Mouse (Mus musculus): ENCODE measurements around the gene Gm29797. TPM values are rescaled to one million over a fixed set of nuclear protein-coding genes. Genes with fewer than 3 reads are reported as not detected.

Gene Gm29797
- polyA plus RNA-seq (2011; ENCODE audit: insufficient read length, low read depth, missing spikeins), result not detected in 2 replicates

DNA sequence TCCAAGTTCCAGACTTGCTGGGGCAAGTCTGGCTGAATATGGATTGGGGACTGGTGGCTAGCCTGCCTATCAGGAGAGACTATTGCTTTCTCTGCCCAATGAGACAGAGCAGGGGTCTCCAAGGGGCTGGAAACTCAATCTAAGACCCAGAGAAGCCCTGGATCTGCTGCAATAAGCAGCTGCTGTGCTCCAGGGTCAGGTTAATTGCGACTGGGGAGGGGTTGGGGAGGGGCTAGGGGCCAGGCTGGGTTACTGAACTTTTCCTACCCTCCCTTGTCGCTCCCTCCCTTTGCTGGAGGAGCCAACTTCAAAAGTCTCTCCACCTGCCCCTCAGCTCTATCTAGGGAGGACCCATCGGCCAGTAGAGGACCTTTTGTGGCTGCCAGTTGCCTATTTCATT is at the start of gene Gm29797:
Gm29797 (plus strand) TSS at position 301 of the 400 bp plus-strand sequence.
- no peak for TF ChIP-seq CTCF (IDR thresholded peaks at IDR 0.05; ENCODE audit: borderline replicate concordance, insufficient read depth, low read length)
- no peak for TF ChIP-seq POLR2A (IDR thresholded peaks at IDR 0.05; ENCODE audit: low read depth, low read length)
- H3K27ac ChIP-seq (ENCODE audit: insufficient read depth, low read length), result no peak within 1 kb of the TSS
- no peak within 1 kb of the TSS for H3K4me3 ChIP-seq (ENCODE audit: insufficient read depth, low read length)
- no peaks in the 10 kb centered on the region for H3K4me1 ChIP-seq (ENCODE audit: control insufficient read depth, insufficient read depth, low read length)

DNA sequence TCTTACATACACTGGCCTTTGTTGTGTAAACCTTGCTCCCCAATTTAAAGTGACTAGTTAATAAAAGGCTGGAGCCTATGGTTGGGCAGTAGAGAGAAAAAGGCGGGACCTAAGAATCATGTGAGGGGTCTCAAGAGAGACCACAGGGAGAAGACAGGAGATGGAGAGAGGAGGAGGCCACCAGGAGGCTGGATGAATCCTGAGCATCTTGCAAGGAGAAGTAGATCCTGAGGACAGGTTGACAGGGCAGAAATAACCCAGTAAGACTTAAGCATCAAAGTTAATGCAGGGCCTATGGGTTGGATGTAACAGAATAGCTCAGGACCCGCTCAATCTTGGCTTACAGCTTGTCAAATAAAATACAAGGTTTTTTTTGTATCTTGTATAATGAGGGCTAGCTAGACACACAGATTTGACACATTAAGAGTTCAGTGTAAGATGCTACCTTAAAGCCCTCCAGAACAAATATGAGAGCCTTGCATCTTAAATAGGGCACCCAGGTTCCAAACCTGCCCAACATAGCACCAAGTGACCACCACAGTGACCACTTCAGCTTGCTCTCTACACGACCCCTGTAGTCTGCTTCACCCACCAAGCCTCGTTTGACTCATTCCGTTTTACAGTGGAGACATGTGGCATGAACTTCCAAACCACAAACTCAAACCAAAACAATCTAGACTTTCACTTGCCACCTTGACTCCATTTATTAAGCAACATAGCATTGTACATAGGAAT is 37.9 kb upstream of the Gm29797 start:
- Histone ChIP-seq H3K4me3 (ENCODE audit: insufficient read depth, low read length) (no peak overlapping the region), H3K27ac (ENCODE audit: insufficient read depth, low read length) (no peak overlapping the region), H3K4me1 (ENCODE audit: control insufficient read depth, insufficient read depth, low read length) (no peaks in the 10 kb centered on the region)
- no peak for TF ChIP-seq CTCF (IDR thresholded peaks at IDR 0.05; ENCODE audit: borderline replicate concordance, insufficient read depth, low read length)
- no peak for TF ChIP-seq POLR2A (IDR thresholded peaks at IDR 0.05; ENCODE audit: low read depth, low read length)

DNA sequence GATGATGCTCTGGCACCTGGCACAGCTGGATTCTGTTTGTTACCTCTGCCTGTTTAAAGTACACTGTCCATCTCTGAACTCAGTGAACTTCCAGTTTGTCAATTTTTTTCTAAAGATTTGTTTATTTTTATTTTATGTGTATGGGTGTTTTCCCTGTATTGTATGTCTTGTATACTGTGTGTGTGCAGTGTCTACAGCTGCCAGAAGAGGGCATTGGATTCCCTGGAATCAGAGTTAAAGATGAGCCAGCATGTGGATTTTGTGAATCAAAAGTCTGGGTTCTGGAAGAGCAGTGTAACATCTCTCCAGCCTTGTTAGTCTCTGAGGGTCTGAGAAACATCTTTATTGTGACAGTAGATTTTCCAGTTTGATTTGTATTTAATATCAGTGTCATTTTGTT is 33.4 kb upstream of the Gm29797 start:
- Histone ChIP-seq H3K4me1 (ENCODE audit: control insufficient read depth, insufficient read depth, low read length) (no peaks in the 10 kb centered on the region), H3K27ac (ENCODE audit: insufficient read depth, low read length) (no peak overlapping the region), H3K4me3 (ENCODE audit: insufficient read depth, low read length) (no peak overlapping the region)
- no peak for TF ChIP-seq CTCF (IDR thresholded peaks at IDR 0.05; ENCODE audit: borderline replicate concordance, insufficient read depth, low read length)
- no peak for TF ChIP-seq POLR2A (IDR thresholded peaks at IDR 0.05; ENCODE audit: low read depth, low read length)

DNA sequence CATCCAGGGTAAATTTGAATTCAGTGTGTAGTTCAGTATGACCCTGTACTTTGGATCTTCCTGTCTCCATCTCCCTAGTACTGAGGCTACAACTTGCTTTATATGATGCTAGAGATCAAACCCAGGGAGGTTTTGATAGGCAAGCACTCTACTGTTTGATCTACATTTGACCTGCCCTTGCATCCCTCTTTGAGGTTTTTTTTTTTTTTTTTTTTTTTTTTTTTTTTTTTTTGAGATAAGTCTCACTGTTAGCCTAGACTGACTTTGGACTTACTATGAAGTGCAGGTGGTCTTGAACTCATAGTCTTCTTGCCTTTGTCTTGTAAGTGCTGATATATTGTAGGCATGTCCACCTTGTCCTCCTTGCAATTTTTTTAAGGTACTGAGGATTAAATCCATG is 28.4 kb upstream of the Gm29797 start:
- no peak overlapping the region for H3K27ac ChIP-seq (ENCODE audit: insufficient read depth, low read length)
- TF ChIP-seq CTCF (IDR thresholded peaks at IDR 0.05; ENCODE audit: borderline replicate concordance, insufficient read depth, low read length) (no peak), POLR2A (IDR thresholded peaks at IDR 0.05; ENCODE audit: low read depth, low read length) (no peak)

DNA sequence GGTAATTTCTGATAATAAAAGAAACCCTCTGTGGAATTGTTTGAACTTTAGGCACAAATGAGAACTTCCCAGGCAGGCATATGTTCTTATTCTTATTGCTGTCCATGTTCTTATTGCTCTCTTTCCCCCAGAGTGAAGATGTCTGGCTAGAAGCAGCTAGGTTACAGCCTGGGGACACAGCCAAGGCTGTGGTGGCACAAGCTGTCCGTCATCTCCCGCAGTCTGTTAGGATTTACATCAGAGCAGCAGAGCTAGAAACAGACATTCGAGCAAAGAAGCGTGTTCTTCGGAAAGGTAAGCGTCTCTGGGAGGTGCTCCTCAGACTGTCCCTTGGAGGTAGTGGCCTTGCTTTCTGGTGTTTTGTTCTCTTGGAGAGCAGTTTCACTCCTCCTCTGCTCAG is 24.2 kb upstream of the Gm29797 start:
- Histone ChIP-seq H3K4me1 (ENCODE audit: control insufficient read depth, insufficient read depth, low read length) (no peaks in the 10 kb centered on the region), H3K27ac (ENCODE audit: insufficient read depth, low read length) (no peak overlapping the region), H3K4me3 (ENCODE audit: insufficient read depth, low read length) (no peak overlapping the region)
- TF ChIP-seq CTCF (IDR thresholded peaks at IDR 0.05; ENCODE audit: borderline replicate concordance, insufficient read depth, low read length) (no peak), POLR2A (IDR thresholded peaks at IDR 0.05; ENCODE audit: low read depth, low read length) (no peak)

More for the DNA sequence above, 28.4 kb upstream of the Gm29797 start:
- no peaks in the 10 kb centered on the region for H3K4me1 ChIP-seq (ENCODE audit: control insufficient read depth, insufficient read depth, low read length)
- no peak overlapping the region for H3K4me3 ChIP-seq (ENCODE audit: insufficient read depth, low read length)

DNA sequence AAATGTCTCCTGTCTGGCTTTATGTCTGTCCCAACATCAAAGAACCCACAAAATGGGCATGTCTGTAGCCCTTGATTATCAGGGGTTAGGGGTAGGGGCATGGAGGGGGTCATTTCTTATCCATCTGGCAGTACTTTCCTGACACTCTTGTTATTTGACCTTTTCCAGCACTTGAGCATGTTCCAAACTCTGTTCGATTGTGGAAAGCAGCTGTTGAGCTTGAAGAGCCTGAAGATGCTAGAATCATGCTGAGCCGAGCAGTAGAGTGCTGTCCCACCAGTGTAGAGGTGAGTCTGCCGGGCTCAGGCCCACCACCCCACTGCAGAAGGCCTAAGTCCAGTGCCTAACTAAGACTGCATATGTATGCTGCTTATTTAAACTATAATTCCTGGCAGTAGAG is 21.0 kb upstream of the Gm29797 start:
- no peaks in the 10 kb centered on the region for H3K4me1 ChIP-seq (ENCODE audit: control insufficient read depth, insufficient read depth, low read length)
- no peak overlapping the region for H3K4me3 ChIP-seq (ENCODE audit: insufficient read depth, low read length)
- no peak overlapping the region for H3K27ac ChIP-seq (ENCODE audit: insufficient read depth, low read length)
- TF ChIP-seq POLR2A (IDR thresholded peaks at IDR 0.05; ENCODE audit: low read depth, low read length) (no peak), CTCF (IDR thresholded peaks at IDR 0.05; ENCODE audit: borderline replicate concordance, insufficient read depth, low read length) (no peak)

DNA sequence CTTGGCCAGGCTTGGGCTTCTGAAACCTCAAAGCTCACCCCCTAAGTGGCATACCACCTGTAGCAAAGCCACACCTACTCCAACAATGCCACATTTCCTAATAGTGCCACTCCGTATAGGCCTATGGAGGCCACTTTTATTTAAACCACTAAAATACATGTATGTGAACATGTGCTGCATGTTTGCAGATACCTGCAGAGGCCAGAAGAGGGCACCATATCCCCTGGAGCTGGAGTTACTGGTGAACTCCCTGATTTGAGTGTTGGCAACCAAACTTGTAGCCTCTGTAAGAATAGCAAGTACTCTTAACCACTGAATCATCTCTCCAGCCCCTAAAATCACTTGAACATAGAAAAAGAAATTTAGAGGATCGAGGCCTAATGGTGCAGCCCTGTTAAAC is 12.5 kb upstream of the Gm29797 start:
- TF ChIP-seq CTCF (IDR thresholded peaks at IDR 0.05; ENCODE audit: borderline replicate concordance, insufficient read depth, low read length) (peak; percentile 33; the same call in 1 of the 2 replicates), POLR2A (IDR thresholded peaks at IDR 0.05; ENCODE audit: low read depth, low read length) (no peak)
- H3K4me3 ChIP-seq (ENCODE audit: insufficient read depth, low read length), result no peak overlapping the region
- no peaks in the 10 kb centered on the region for H3K4me1 ChIP-seq (ENCODE audit: control insufficient read depth, insufficient read depth, low read length)
- H3K27ac ChIP-seq (ENCODE audit: insufficient read depth, low read length), result no peak overlapping the region

DNA sequence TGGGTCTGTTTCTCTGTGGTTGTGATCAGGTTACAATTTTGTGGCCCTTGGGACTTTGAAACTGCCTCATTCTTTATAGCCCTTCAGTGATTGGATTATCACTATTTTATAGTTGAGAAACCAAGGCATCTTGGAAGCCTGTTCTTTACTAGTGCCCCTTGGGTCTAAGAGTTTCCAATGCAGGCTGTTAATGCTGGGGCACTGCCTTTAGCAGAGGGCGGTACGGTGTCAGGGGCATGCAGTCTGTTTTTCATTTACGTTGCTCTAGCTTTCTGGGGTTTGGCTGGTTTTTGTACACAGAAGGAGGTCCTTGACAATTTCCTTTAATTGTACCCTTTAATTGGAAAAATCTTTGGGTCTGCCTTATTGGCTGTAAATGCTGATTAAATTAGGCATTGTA is 11.2 kb upstream of the Gm29797 start:
- no peaks in the 10 kb centered on the region for H3K4me1 ChIP-seq (ENCODE audit: control insufficient read depth, insufficient read depth, low read length)
- H3K27ac ChIP-seq (ENCODE audit: insufficient read depth, low read length), result no peak overlapping the region
- TF ChIP-seq POLR2A (IDR thresholded peaks at IDR 0.05; ENCODE audit: low read depth, low read length) (no peak), CTCF (IDR thresholded peaks at IDR 0.05; ENCODE audit: borderline replicate concordance, insufficient read depth, low read length) (no peak)

DNA sequence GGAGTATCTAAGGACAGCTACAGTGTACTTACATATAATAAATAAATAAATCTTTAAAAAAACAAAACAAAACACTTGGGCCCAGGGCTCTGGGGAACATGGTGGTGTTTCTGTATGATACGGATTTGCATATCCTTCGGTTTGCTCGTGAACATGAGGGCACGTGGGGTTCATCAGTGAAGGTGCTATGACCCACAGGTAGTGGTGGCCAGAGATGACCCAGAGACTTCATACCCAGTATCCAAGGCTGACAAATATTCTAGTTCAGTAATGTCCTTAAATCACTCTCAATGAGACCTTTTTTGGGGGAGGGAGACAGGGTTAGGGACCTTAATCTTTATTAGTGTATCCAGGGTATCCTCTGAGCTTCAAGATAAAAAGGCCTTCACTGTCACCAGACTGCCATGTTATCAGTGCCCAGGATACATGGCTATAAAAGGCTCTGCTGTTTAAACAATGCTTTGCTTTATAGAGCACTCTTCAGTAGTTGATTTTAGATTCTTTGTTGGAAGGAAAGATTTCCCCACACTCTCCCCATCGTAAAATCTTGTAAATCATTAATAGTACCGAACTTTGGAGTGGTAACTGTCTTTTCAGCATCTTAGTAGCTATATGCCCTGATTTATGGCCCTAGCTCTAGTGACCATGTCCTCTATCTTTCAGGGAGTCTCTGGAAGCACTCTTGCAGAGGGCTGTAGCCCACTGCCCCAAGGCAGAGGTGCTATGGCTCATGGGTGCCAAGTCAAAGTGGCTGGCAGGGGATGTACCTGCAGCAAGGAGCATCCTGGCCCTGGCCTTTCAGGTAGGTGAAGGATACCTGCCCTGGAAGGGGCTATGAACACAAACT is 10.0 kb upstream of the Gm29797 start:
- Histone ChIP-seq H3K4me3 (ENCODE audit: insufficient read depth, low read length) (no peak overlapping the region), H3K4me1 (ENCODE audit: control insufficient read depth, insufficient read depth, low read length) (no peaks in the 10 kb centered on the region), H3K27ac (ENCODE audit: insufficient read depth, low read length) (no peak overlapping the region)
- TF ChIP-seq CTCF (IDR thresholded peaks at IDR 0.05; ENCODE audit: borderline replicate concordance, insufficient read depth, low read length), result no peak
- TF ChIP-seq POLR2A (IDR thresholded peaks at IDR 0.05; ENCODE audit: low read depth, low read length), result no peak

More for the DNA sequence above, 11.2 kb upstream of the Gm29797 start:
- no peak overlapping the region for H3K4me3 ChIP-seq (ENCODE audit: insufficient read depth, low read length)

DNA sequence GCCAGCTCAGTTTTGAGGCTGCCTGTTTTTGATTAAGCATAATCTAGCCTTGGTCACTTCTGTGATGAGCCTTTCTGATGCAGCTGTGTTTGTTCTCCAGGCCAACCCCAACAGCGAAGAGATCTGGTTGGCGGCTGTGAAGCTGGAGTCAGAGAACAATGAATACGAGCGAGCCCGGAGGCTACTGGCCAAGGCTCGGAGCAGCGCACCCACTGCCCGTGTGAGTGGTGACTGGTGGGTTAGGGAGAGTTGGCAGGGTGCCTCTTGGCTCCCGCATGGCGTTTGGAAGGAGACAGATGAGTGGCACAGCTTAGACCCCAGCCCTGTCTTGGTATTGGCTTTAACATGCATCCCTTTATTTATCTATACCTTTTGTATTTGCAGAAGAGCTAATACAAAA is 7.9 kb upstream of the Gm29797 start:
- no peak for TF ChIP-seq POLR2A (IDR thresholded peaks at IDR 0.05; ENCODE audit: low read depth, low read length)
- TF ChIP-seq CTCF (IDR thresholded peaks at IDR 0.05; ENCODE audit: borderline replicate concordance, insufficient read depth, low read length), result no peak

More for the DNA sequence above, 7.9 kb upstream of the Gm29797 start:
- no peaks in the 10 kb centered on the region for H3K4me1 ChIP-seq (ENCODE audit: control insufficient read depth, insufficient read depth, low read length)
- H3K4me3 ChIP-seq (ENCODE audit: insufficient read depth, low read length), result no peak overlapping the region
- H3K27ac ChIP-seq (ENCODE audit: insufficient read depth, low read length), result no peak overlapping the region
